Mouse (Mus musculus): ENCODE results near the gene Inha.

- TF ChIP-seq CTCF (IDR thresholded peaks at IDR 0.05; ENCODE audit: control insufficient read depth, insufficient read depth, insufficient read length) (no peak), USF1 (IDR thresholded peaks at IDR 0.05; ENCODE audit: low read depth) (no peak), MYOG (IDR thresholded peaks at IDR 0.05; ENCODE audit: control insufficient read depth, extremely low read depth, insufficient read length) (no peak), MYOD1 (IDR thresholded peaks at IDR 0.05; ENCODE audit: control insufficient read depth, insufficient read length, low read depth) (no peak), MAX (IDR thresholded peaks at IDR 0.05) (no peak), CEBPB (IDR thresholded peaks at IDR 0.05; ENCODE audit: low read depth) (no peak), FOSL1 (IDR thresholded peaks at IDR 0.05; ENCODE audit: insufficient read depth, low read length, poor library complexity, severe bottlenecking) (no peak)
Measured at GRCm38 (mm10) chr1:75512550-75512949, 5.7 kb downstream of the Inha start.

Data from C2C12 (cell line).